Mouse (Mus musculus) frontal cortex, adult (tissue): ENCODE data around the gene Cpa4.

Source experiments
- ATAC-seq: cut with Nextera tagmentation; 2 replicates; pipeline ENCODE4 v1.9.2; 2017; ENCODE audit warnings: mild to moderate bottlenecking, moderate library complexity, mixed read lengths; ENCODE audit not compliant: low TSS enrichment

Cpa4 gene

DNA sequence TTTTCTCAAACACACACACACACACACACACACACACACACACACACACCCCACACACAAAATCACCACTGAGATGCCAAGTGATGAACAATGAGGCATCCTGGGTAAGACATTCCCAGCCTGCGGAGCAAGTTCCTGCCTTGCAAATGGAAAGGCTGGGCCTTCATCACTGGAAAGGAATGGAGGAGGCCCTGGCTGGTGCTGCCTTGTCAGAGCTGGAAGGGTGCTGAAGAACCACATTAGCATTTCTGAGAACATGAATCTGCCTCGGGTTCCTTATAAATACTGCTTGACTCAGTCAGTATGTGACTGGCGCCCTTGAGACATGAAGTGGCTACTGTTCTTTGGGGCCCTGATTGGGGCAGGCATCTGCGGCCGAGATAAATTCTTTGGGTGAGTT lies at the start of gene Cpa4:
Gene Cpa4, plus strand, starts transcription at position 301 of the 400 bp plus-strand sequence.
- ATAC-seq: no peak

DNA sequence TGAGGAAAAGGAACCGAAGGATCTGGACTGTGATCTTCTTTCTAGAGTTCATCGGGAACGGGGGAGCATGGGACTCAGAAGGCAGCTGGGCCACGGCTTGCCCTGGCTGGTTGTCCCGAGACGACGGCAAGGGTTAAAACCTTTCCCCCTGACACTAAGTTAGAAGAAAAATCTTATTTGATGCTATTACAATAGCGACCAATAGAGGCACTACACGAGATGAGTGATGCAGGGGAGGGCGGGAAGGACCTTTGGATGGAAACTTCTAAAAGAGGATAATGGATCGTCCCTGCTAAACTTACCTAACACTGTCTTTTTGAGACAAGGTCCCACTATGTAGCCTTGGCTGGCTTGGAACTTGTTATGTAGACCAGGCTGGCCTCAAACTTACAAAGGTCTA lies 47.8 kb upstream of the Cpa4 start:
- no peak for ATAC-seq

DNA sequence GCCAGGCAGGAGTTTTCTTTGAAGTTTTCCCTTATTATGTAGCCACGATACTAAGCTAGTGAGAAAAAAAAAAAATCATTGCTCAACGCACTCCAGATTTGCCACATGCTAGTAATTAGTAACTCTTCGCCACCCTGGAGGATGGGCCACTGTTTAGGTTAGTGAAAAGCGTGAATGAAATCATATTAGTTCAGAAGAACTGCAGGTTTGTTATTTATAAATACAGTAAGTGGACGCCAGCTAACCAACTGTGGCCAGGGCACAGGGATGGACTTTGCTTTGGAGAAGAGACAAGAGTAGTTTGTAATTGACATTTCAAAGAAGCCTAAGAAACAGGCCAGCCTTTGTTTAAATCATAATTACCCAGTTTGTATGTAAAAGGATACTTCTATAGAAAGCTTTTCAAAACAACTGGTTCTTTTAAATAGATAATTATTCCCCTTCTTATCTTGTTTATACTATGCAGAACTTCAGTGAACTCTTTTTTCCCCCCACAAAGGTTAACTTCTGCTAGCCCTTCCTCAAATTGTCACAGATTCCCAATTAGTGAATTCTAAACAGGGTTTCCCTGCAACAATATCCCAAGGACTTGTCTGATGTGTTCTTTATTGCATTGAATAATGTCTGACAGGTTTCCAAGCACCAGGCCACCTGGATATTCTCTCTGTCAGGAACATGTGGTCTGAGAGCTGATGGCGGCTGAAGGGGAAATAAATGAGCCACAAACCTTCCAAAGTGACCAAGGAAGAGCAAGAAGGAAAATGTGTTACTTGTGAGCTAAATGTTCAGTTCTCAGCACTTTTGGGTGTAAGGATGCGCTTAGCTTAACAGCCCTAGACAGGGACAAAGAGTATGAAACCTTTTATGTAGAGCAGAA lies 42.5 kb upstream of the Cpa4 start:
- ATAC-seq: no peak

DNA sequence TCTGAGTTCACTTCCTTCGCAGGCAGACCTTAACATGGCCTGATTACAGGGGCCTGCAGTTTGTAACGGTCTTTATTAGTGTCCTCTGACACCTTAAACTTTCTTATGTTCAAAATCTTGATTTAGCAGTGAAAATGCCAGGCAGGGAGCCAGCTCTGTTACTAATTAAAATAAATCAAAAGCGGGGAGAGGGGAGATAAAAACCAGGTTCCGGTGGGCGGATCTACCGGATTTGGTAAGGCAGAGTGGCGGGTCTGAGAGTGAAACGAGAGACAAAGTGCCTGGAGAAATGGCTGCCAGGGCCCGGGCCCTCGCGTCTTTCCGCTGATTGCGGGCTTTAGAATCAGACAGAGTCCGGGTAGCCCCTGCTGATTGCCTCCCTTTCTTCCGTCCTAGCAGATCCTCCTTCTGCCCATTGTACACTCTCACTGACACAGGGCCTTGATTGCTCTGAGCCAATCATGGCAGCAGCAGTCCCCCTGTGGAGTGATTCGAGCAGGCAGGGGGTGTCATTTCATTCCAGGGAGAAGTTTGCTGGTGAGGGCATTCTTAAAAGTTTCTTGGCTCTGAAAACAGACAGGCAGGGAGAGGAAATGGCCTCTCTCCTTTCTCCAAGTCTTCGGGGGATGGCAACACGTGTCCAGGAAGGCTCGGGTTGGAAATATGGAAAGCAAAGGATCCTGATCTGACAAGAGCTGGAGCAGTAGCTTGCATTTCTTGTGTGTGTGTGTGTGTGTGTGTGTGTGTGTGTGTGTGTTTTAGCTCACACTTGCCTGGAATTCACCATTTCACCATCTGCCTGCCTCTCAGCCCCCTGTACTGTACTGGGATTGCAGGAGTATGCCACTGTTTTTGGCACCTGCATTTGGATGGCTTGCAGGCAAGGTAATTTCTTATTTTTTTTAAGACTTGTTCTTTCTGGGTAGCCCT lies 41.3 kb upstream of the Cpa4 start:
- ATAC-seq: no peak

DNA sequence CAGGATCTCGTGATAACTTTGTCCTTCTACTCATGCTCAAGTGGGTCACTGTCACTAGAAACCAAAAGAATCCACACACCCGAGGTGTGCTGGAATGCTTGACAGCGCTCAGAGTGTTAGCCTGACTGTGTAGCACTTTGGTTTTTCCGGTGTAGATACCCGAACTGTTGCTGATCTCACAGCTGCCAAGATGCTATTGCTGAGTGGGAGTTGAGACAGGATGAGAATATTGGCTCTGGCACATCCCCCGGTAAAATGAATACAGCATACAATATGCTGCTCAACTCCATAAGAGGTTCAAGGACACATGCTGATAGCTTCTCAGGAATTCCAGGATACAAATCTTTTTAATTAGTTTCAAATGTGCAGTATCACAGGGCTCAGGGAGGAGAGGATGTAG lies 39.4 kb upstream of the Cpa4 start:
- peak; percentile 74 for ATAC-seq

DNA sequence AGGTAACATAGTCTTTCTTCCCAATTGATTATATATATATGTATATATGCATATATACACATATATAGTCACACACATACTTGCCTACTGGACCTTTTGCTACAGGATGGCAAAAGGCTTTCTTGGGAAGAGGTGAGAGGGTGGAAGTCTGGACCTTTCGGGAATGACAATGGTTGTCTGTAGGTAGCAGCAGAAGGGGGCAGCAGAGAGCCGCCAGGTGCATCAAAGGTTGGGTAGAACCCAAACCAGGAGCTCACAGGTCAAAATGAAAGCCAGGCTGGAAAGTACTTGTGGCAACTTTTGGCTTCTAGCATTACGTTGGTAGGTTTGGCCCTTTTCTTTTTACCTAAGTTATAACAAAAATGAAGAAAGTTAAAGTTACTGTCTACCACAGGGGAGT lies 32.8 kb upstream of the Cpa4 start:
- ATAC-seq: peak; percentile 59; the same call in 1 of the 2 replicates

DNA sequence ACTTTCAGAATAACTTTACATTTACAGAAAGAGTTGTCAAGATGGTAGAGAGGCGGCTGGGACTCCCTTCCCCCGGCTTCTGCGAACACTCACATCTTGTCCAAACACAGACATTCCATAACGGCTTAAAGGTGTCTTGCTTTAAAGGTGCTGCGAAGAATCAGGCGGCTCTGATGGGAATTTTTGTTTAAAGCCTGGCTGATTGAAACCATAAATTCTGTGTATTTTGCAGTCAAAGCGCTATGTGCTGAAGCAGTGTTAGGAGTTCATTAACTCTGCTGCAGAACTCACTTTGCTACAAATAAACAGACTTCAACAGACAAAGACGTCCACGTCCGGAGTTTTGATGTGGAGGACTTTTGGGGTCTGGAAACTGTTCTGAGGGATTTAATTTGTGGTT lies 29.9 kb upstream of the Cpa4 start:
- ATAC-seq: peak; percentile 73

DNA sequence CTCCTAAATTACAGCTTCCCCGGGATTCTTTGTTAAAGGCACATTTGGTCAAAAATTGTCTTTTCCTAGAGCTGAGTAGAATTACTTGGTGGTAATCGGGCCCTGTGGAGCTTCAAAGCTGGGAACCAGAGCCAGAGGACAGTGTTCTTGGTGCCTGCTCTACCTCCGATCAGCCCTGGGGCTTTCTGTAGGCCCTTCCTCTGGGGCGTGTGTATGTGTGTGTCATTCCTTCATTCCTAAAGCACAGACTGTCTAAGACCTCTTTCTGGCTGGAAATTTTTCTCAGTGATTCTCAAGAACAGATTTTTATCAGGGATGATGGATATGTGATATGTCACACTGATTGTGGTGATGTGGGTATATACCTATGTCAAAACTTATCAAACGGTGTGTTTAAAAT lies 29.4 kb upstream of the Cpa4 start:
- ATAC-seq: no peak

DNA sequence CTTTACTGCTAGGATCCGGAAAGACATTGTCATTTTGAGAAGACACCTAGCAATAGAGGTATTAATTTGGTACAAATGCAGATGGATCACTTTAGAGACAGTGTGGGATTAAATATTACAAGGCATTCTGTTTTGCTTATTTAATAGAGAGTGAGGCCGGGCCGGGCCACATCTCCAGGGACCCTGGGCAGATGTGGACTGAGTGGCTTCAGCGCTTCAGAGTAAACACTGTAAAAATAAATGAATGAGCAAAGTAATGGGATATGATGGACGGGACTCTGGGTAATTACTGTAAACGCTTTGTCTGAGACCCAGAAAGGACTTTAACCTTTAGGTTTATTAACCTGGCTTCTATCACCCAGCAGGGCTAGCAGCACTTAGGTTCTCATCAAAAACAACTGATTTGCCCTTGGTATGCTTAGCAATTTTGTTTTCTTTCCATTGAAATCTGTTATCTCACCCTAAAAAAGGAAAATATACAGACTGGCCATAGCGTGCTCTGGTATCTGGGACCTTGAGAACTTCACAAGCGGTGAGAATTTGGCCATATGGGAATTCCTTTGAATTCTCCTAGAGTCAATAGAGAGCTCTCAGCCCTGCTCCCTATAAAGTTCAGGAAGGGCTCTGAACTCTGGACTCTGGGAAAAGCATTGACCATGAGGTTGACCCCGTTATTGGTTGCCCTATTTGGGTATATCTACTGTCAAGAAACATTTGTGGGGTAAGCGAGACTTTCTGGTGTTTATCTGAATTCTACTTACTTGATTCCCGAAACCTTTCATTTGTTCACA lies 27.0 kb upstream of the Cpa4 start, which contains the start of gene Cpa2:
Gene Cpa2, plus strand, starts transcription at position 574 of the 791 bp plus-strand sequence.
- no peak for ATAC-seq

DNA sequence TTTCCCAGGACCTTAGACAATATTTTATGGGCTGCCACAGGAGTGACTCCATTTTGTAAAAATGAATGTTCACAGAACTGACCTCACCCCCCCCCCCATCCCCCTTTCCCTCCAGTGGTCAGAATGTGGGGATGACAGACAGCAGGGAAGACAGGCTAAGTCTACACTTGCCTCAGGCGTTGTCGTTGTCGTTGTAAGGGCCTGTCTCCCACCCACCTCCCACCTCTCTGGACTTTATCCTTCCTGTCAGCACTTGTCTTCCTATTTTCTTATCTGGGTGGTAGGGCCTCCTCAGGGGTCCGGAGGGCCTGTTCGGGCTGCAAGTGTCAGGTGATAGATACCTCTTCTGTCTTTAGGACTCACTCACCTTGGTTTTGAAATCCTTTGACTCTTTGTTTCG lies 25.9 kb upstream of the Cpa4 start:
- no peak for ATAC-seq

DNA sequence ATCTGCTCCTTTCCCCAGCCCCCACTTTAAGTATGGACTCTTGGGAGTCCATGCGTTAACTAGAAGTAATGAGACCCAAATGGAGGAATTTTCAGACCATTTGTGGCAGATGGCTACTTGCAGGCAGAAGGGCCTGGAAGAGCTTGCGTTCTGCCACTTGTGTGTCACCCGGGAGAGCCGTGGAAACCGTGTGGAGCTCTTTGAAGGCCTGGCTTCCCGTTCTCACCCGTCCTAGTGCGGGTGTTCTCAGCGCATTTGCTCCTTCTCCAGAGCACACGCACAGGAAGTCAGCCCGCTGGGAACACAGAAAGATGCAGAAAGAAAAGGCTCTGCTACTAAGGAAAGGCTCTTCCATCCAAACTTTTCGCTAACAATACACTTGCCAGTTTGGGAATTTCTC lies 25.1 kb upstream of the Cpa4 start:
- no peak for ATAC-seq

DNA sequence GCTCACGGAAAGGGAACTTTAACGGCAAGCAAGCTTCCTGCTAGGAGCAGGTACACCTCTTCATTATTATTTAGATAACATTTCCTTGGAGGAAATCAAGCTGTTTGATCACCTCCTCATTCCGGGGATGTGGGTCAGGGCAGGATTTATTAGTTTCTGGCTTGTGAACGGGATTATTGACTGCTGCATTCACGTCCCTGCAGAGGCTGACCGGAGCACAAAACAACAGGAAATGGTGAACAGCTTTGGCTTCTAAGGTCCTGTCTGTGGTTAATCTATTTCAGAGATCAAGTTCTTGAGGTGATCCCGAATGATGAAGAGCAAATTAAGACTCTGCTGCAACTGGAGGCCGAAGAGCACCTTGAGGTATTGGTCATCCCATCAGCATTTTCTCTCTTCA lies 24.3 kb upstream of the Cpa4 start:
- no peak for ATAC-seq

DNA sequence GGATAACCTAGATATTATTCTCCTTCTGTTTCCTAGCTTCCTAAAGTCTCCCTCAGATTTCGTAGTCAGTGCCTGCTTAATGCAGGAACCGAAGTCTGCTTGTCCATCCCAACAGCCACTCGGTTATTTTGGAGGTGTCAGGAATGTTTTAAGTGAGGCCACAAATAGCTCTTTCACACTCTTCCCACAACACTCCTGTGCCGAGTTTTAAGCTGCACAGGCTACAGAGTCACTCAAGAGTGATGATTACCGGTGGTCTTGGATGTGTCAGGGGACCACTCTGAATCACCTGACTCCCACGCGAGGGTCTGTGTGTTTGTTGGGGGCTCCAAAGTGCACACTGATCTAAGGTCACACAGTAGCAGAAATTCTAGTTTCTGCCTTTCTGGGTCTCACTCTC lies 22.5 kb upstream of the Cpa4 start:
- ATAC-seq: peak; percentile 76

DNA sequence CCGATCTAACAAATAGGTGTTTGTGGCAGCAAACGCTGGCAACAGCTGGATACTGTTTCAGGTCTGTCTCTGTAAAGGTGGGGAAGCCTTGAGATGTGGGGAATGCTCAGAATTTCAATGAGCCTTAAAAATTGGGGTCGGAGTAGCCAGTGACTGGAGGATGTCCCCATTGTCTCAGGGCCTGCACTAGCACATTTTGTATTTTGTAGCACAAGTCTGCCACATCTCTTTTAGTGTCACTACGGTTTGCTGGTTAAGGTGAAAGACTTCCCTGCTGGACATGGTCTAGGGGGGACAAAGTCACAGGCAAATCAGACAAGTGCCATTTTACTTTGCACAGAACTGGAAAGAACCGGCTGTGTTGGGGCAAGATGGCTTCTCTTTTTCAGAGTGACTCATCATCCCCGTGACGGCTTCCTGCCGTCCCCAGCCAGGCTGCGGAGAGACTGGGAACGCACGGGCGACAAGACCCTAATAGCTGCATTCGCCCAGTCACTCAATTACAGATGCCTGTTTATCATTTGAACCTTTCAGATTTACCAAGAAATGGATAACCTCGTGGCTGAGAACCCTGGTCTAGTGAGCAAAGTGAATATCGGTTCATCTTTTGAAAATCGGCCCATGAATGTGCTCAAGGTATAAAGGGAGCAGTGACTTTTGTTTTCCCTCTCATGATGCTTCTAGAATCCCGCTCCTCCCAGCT lies 21.4 kb upstream of the Cpa4 start:
- no peak for ATAC-seq

DNA sequence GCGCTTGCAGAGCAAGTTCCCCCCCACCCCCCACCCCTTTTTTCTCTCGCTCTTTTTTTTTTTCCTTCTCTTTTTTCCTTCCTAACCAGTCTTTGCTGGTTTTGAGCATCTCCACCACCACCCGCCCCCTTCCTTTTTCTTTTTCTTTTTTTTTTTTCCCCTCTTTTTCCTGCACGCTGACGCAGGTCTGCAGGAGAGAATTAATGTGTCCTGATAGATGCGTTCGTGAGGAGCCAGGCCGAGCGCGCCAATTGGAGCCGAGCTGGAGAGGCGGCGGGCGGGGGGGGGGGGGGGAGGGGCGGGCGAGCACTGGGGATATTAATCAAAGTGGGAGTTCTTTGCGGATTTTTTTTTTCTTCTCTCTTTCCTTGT lies 20.9 kb upstream of the Cpa4 start:
- ATAC-seq: no peak

DNA sequence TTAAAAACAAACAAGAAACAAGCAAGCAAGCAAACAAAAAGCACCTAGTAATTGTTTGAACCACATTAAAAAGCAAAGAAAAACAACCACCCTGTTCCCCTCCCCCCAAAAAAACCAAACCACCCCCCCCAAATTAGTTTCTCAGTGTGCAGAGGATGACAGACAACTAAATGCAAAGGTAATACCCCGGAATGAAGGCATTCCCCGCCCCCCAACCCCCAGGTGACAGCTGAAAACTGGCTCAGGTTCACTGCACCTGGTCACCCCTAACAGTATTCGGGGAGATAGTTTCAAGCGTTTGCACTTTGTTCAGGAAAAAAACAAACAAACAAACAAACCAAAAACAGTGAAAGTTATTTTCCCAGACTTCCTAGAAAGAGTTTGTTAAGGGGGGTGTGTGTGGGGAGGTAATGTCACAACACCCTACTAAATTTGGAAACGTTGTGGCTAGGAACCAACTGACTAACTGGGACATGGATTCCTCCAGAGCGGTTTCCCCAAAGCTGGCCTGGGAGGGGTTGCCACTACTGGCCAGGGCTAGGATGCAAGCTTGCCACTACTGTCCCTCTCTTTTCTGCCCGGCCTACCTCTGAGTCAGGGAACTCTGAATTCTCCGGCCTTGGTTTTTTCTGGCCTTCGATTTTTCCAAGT lies 20.4 kb upstream of the Cpa4 start:
- ATAC-seq: no peak

DNA sequence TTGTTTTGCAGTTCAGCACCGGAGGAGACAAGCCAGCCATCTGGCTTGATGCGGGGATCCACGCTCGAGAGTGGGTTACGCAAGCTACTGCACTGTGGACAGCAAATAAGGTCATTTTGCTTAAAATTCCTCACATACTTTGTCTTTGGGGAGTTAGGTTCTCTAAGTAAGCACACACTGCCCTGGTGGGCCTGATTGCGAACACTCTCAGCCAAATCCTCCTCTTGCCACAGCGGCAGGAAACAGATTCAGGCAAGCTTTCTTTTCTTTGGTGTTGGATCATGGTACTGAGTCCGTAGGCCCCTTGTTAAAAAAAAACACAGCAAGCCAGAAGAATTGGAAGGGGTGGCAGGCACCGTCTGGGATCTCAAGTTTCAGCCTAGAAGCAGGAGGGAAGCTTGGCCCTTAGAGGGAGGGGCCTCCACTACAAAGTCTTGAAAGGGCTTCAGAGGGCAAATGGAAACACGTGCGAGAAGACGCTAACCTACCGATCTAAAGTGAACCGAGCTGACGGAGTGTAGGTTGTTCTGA lies 18.9 kb upstream of the Cpa4 start:
- no peak for ATAC-seq

DNA sequence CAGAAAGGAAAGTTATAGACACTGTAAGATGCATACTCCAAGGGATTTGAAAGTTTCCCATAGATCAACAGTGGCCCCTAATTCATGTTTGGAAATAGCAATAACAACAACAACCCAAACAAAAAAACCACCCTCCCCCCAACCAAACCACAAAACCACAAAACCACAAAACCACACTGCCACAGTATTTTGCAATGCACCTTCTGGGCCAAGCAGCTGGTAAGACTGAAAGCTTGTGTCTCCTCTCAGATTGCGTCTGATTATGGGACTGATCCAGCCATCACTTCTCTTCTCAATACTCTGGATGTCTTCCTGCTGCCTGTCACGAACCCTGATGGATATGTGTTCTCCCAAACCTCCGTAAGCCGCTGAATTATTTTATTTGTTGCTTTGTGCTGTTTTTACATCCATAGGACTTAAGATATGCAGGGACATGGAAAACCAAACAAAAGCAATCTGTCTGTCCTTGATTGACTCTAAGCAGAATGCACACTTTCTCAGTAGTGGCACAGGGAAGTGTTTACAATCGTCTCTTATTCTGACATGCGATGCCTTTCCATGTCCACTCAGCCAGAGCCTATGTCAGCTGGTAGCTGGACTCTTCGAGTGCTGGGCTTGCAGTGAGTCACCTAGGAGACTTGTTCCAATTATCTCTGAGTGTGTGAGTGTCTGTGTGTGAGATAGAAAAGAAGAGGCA lies 17.5 kb upstream of the Cpa4 start:
- ATAC-seq: peak; percentile 2; the same call in 1 of the 2 replicates

DNA sequence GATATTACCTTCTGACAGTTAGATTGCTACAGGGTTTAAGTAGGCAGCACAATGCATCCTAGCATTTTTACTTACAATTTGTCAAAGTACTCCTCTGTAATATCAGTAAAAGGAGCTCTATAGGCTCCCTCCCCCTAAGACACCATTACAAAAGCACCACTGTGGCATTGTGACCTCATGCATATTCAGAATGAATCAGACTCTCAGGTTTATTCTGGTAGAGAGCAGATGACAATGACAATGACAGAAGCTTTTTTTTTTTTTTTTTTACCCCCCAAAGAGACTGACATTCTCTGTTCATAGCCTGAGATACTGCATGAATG lies 17.0 kb upstream of the Cpa4 start:
- peak; percentile 11; the same call in 1 of the 2 replicates for ATAC-seq
